Mouse (Mus musculus): ENCODE measurements around the gene Olfr155.

GRCm38 (mm10) chr4:43838326-43838725 is 13.0 kb upstream of the Olfr155 start:
- TF ChIP-seq POLR2A (IDR thresholded peaks at IDR 0.05; ENCODE audit: insufficient read length, low read depth) (no peak), MYOD1 (IDR thresholded peaks at IDR 0.05; ENCODE audit: control insufficient read depth in 1 of 3, insufficient read length in 2 of 3, low read depth in 2 of 3) (no peak), TCF12 (IDR thresholded peaks at IDR 0.05; ENCODE audit: insufficient read depth, poor library complexity, severe bottlenecking) (no peak), REST (IDR thresholded peaks at IDR 0.05; ENCODE audit: insufficient read depth, insufficient read length) (no peak), E2F4 (IDR thresholded peaks at IDR 0.05; ENCODE audit: insufficient read depth) (no peak), CEBPB (IDR thresholded peaks at IDR 0.05; ENCODE audit: insufficient read depth, poor library complexity, severe bottlenecking) (no peak), MYOG (IDR thresholded peaks at IDR 0.05; ENCODE audit: control insufficient read depth in 1 of 3, insufficient read depth in 1 of 3, insufficient read length in 2 of 3, low read depth in 2 of 3) (no peak)
